Mouse (Mus musculus) left cerebral cortex, postnatal 25 days (tissue): ENCODE measurements around the gene Clcn6. TPM values are rescaled to one million over a fixed set of nuclear protein-coding genes. Genes with fewer than 3 reads are reported as not detected.

Source experiments
- total RNA-seq, 2 experiments: library from RNA; stranded (reverse); gene quantifications; 2 replicates each; pipeline ENCODE4 v1.2.3; 2021

Clcn6 gene
- total RNA-seq, 2 experiments from 2014 or later, result 70.9 to 73.9 TPM

Other genes with a start within 250 kb of the Clcn6 start
- gene Zfp984, start 229.0 kb downstream of the Clcn6 start, total RNA-seq, result 1 to 10 TPM; 2.0 to 2.2 TPM
- 10 to 100 TPM; 20.5 to 24.0 TPM for gene Zfp933, start 190.5 kb downstream of the Clcn6 start, total RNA-seq
- gene Miip, start 170.0 kb downstream of the Clcn6 start, total RNA-seq, result 10 to 100 TPM; 16.2 to 18.3 TPM
- gene Fv1, start 169.8 kb downstream of the Clcn6 start, total RNA-seq, result 1 to 10 TPM; 8.9 to 9.5 TPM
- 100 to 1,000 TPM; 187 to 193 TPM for gene Mfn2, start 134.1 kb downstream of the Clcn6 start, total RNA-seq
- gene Plod1, start 102.1 kb downstream of the Clcn6 start, total RNA-seq, result 10 to 100 TPM; 17.6 to 19.9 TPM
- gene 2510039O18Rik, start 97.9 kb downstream of the Clcn6 start, total RNA-seq, result 10 to 100 TPM; 29.0 to 30.6 TPM
- not detected for gene Nppb, start 53.0 kb downstream of the Clcn6 start, total RNA-seq
- gene Nppa, start 38.1 kb downstream of the Clcn6 start, total RNA-seq, result under 1 TPM in 1 of 2 experiments, not detected in 1; 0.71 TPM
- gene Mthfr, start 256 bp upstream of the Clcn6 start, total RNA-seq, result 10 to 100 TPM; 27.1 to 30.5 TPM
- gene Agtrap, start 49.2 kb upstream of the Clcn6 start, total RNA-seq, result 1 to 10 TPM; 6.3 to 7.8 TPM
- 10 to 100 TPM; 11.2 to 14.9 TPM for gene Mad2l2, start 91.6 kb upstream of the Clcn6 start, total RNA-seq
- gene Draxin, start 91.9 kb upstream of the Clcn6 start, total RNA-seq, result under 1 TPM; 0.28 to 0.37 TPM
- 10 to 100 TPM; 26.9 to 28.0 TPM for gene Fbxo6, start 113.3 kb upstream of the Clcn6 start, total RNA-seq
- gene Fbxo44, start 121.7 kb upstream of the Clcn6 start, total RNA-seq, result 100 to 1,000 TPM; 133 to 134 TPM
- 10 to 100 TPM; 86.8 to 87.2 TPM for gene Fbxo2, start 121.8 kb upstream of the Clcn6 start, total RNA-seq
- gene Disp3, start 249.1 kb upstream of the Clcn6 start, total RNA-seq, result 10 to 100 TPM; 25.8 to 29.1 TPM